Mouse (Mus musculus) neural tube, embryonic 10.5 days (tissue): Measurements from ENCODE around the gene Kantr.

ENCODE experiments used
- DNase-seq: peaks from one replicate; pipeline ENCODE4 v3.0.0-alpha.2; 2017; ENCODE audit warnings: low spot score; ENCODE audit errors: extremely low spot score

The Kantr gene

GRCm38 (mm10) chrX:152284746-152285145 lies 42.5 kb downstream of the Kantr start:
- DNase-seq = no peak

DNA sequence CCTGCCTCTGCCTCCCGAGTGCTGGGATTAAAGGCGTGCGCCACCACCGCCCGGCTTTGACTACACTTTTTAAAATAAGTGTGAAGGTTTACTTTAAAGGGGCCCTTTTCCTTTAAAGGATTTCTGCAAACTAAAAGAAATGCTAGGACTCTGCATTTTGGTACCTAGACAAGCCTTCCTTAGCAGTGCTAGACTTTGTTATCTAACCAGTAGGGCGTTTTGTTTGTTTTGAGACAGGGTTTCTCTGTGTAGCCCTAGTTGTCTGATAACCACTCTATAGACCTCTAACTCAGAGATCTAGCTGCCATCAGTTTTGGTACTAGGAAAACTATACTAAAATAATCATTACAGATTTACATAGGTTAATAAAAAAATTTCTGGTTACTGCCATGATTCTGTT lies 47.9 kb downstream of the Kantr start:
- DNase-seq = no peak

DNA sequence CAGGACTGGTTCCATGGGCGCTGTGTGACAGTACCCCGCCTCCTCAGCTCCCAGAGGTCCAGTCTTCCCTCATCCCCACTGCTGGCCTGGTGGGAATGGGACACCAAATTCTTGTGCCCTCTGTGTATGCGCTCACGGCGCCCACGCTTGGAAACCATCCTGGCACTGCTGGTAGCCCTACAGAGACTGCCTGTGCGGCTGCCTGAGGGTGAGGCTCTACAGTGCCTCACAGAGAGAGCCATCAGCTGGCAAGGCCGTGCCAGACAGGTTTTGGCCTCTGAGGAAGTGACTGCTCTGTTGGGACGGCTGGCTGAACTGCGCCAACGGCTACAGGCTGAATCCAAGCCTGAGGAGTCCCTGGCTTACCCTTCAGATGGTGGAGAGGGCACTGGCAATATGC lies 56.1 kb downstream of the Kantr start:
- no peak for DNase-seq
